Mouse (Mus musculus) neural tube, embryonic 14.5 days (tissue): ENCODE results near the gene Tas2r117. TPM values are rescaled to one million over a fixed set of nuclear protein-coding genes. Genes with fewer than 3 reads are reported as not detected.

ENCODE experiments used
- ATAC-seq: fragments of 200-750 bp; cut with Nextera tagmentation; 2 replicates; pipeline ENCODE4 v1.8.0; 2017; ENCODE audit warnings: low read depth, mild to moderate bottlenecking, moderate TSS enrichment, moderate library complexity
- H3K27ac ChIP-seq: fragments of 300-500 bp; sonication (generic); 2 replicates; pipeline ENCODE4 v1.5.1; 2014; ENCODE audit warnings: low read depth, mild to moderate bottlenecking, control low read depth, low read length, moderate library complexity, mixed read lengths
- H3K27me3 ChIP-seq: fragments of 300-500 bp; sonication (generic); 2 replicates; pipeline ENCODE4 v1.6.1; 2014; ENCODE audit warnings: low read length; ENCODE audit not compliant: control insufficient read depth, insufficient read depth
- H3K36me3 ChIP-seq: fragments of 300-500 bp; sonication (generic); 2 replicates; pipeline ENCODE4 v1.6.1; 2014; ENCODE audit warnings: low read length, mixed read lengths; ENCODE audit not compliant: control insufficient read depth, insufficient read depth
- H3K4me1 ChIP-seq: fragments of 300-500 bp; sonication (generic); 2 replicates; pipeline ENCODE4 v1.6.1; 2014; ENCODE audit warnings: low read length; ENCODE audit not compliant: control insufficient read depth, insufficient read depth
- H3K4me2 ChIP-seq: fragments of 300-500 bp; sonication (generic); 2 replicates; pipeline ENCODE4 v1.6.1; 2014; ENCODE audit warnings: mild to moderate bottlenecking, low read depth, low read length, control low read depth
- H3K4me3 ChIP-seq: fragments of 300-500 bp; sonication (generic); 2 replicates; pipeline ENCODE4 v1.5.1; 2014; ENCODE audit warnings: low read depth, low read length, control low read depth, mixed read lengths
- H3K9ac ChIP-seq: fragments of 300-500 bp; sonication (generic); replicated peaks from 2 replicates; pipeline ENCODE4 v1.6.1; 2014; ENCODE audit warnings: low read depth, mild to moderate bottlenecking, control low read depth, low read length, mixed read lengths
- H3K9me3 ChIP-seq: fragments of 300-500 bp; sonication (generic); 2 replicates; pipeline ENCODE4 v1.6.1; 2016; ENCODE audit warnings: low read length; ENCODE audit not compliant: control insufficient read depth
- WGBS: fragments of 180-500 bp; shearing (Covaris S2); extraction: QIAGEN DNeasy Blood & Tissue Kit; methylation state at CpG from one replicate; pipeline ENCODE4 v1.1.7; 2014; 5-methylcytosine and 5-hydroxymethylcytosine counted together
- polyA plus RNA-seq: library from polyadenylated mRNA; unstranded; fragments of >200 nt; fragmentation: Nextera tagmentation; extraction: Ambion mirVana; gene quantifications from 2 replicates; pipeline ENCODE4 v1.2.1, GENCODE M21; 2014

Tas2r117 gene
- not detected in 2 replicates for polyA plus RNA-seq

DNA sequence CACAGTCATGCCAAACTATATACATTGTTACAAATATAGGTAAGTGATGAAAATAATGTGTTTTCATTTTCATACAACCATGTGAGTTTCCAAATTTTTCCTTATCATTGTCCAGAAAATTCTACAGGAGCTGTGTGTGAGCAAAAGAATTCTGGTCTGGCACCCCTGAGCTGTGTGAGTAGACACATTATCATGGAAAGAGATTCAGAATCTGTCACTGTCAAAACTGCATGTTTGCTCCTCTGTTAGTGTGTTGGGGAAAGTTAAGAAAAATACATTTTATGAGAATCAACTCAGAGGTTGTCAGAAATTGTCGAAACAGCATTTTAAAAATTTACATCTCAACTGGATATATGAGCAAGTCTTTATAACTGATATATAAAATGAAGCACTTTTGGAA is at the start of gene Tas2r117:
TSS of gene Tas2r117 (plus strand) at position 301 of the 400 bp plus-strand sequence.
- no peak for ATAC-seq
- H3K9ac ChIP-seq, result no peak within 1 kb of the TSS
- H3K4me3 ChIP-seq, result no peak within 1 kb of the TSS
- H3K4me2 ChIP-seq, result no peak within 1 kb of the TSS
- H3K36me3 ChIP-seq, result no peaks in the 10 kb centered on the region
- H3K4me1 ChIP-seq, result no peaks in the 10 kb centered on the region
- WGBS, result 83% methylated on average over 1 of the region's 1 CpGs
- no peaks in the 10 kb centered on the region for H3K9me3 ChIP-seq
- H3K27ac ChIP-seq, result no peak within 1 kb of the TSS
- H3K27me3 ChIP-seq, result no peaks in the 10 kb centered on the region

DNA sequence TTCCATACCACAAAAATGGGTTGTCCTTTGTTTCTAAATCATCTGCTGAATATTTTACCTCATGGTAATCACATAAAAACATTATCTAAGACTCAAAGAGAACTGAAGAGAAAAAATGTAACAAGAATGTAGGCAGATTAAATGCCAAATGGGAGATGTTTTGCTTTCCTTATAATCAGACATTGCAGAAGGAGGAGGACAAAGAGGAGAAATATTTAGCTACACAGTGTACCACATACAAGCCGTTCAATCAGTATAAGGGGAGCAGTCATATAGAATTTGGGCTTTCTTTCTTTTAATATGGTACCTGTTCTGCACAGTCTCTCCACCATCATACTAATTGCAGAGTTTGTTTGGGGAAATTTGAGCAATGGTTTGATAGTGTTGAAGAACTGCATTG is 48.2 kb upstream of the Tas2r117 start, which contains the start of gene Tas2r124:
TSS of gene Tas2r124 (plus strand) at position 301 of the 400 bp plus-strand sequence.
- Histone ChIP-seq H3K4me2 (no peak within 1 kb of the TSS), H3K9ac (no peak within 1 kb of the TSS), H3K27me3 (no peaks in the 10 kb centered on the region), H3K9me3 (no peaks in the 10 kb centered on the region), H3K4me1 (no peaks in the 10 kb centered on the region), H3K27ac (no peak within 1 kb of the TSS), H3K4me3 (no peak within 1 kb of the TSS), H3K36me3 (no peaks in the 10 kb centered on the region)
- 85% methylated on average over 1 of the region's 1 CpGs for WGBS
- no peak for ATAC-seq

DNA sequence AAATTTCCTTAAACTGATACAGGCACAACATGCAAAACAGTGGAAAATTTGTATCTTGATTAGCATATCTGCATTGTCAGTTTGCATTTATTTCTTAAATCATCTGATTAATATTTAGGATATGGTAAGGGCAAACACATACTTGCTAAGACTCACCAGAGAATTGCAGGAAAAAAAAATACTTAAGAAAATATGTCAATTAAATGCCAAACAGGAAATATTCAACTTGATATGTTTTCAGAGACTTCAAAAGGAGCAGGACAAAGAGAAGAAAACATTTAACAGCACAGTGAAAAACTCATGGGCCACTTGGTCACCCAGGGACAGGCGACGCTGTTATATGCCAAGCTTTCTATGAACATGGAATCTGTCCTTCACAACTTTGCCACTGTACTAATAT is 40.8 kb upstream of the Tas2r117 start, which contains the start of gene Tas2r102:
TSS of gene Tas2r102 (plus strand) at position 301 of the 400 bp plus-strand sequence.
- 92% methylated on average over 2 of the region's 2 CpGs for WGBS
- Histone ChIP-seq H3K36me3 (no peaks in the 10 kb centered on the region), H3K27ac (no peak within 1 kb of the TSS), H3K27me3 (no peaks in the 10 kb centered on the region), H3K4me1 (no peaks in the 10 kb centered on the region), H3K9ac (no peak within 1 kb of the TSS), H3K4me3 (no peak within 1 kb of the TSS), H3K4me2 (no peak within 1 kb of the TSS), H3K9me3 (no peaks in the 10 kb centered on the region; the same call in 1 of the 2 replicates)
- no peak for ATAC-seq

DNA sequence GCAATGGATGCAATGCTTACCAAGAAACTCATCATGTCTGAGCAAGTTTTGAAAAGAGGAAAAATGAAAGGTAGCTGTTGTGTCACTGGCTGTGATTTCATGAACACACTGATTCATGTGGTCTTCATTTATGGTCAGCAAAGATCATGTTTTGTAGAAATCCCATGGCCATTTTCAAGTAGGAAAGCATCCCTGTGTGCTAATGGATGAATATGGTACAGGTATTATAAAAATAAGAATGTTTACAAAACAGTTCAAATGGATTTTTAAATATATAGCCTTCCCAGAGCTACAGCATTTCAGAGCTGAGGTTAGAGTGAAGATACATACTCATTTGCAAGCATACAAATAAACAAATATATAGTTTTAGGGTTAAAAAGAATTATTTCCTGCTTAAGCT is 24.6 kb upstream of the Tas2r117 start, which contains the start of gene Tas2r136:
TSS of gene Tas2r136 (minus strand) at position 101 of the 400 bp plus-strand sequence.
- Histone ChIP-seq H3K9ac (no peak within 1 kb of the TSS), H3K4me2 (no peak within 1 kb of the TSS), H3K4me1 (no peaks in the 10 kb centered on the region), H3K27me3 (no peaks in the 10 kb centered on the region), H3K4me3 (no peak within 1 kb of the TSS), H3K27ac (no peak within 1 kb of the TSS), H3K36me3 (no peaks in the 10 kb centered on the region), H3K9me3 (no peaks in the 10 kb centered on the region)
- ATAC-seq, result no peak

DNA sequence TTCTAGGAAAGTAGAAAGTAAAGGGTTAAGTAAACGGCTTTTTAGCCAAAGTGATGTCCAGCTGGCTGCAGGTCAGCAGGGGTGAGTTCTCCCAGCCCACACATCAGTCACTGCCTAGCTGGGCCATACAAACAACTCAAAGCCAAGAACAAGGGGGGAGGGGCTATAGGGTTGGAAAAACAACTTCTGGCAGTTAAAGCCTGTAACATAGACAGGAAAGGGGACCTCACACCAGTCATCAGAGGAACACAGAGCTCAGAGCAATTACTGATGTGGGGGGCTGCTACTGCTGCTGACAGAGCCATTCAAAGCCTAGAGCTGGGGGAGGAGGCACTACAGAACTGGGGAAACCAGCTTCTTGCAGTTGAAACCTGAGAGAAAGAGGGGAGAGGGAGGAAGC is 7.2 kb upstream of the Tas2r117 start:
- Histone ChIP-seq H3K9ac (no peak overlapping the region), H3K36me3 (no peaks in the 10 kb centered on the region), H3K4me2 (no peak overlapping the region), H3K4me3 (no peak overlapping the region), H3K9me3 (no peaks in the 10 kb centered on the region), H3K27ac (no peak overlapping the region), H3K27me3 (no peaks in the 10 kb centered on the region), H3K4me1 (no peaks in the 10 kb centered on the region)
- no peak for ATAC-seq
- 35% methylated on average over 1 of the region's 1 CpGs for WGBS

DNA sequence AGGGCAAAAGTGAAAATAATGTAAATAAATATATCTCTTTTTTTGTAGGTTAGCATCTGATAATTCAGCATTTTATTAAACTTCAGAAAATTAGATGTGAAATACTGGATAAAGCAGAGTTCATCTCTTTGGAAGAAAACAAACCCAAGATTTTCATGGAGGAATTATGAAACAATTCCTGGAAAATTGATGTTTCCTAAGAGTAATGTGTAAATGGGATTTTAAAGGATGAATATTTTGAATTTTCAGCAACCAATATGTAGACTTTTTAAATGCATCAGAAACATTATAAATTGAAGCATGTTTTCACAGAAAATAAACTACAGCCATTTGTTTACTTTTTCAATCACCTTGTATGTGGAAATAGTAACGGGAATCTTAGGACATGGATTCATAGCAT is 44.2 kb downstream of the Tas2r117 start, which contains the start of gene Tas2r123:
TSS of gene Tas2r123 (plus strand) at position 301 of the 400 bp plus-strand sequence.
- H3K9ac ChIP-seq, result no peak within 1 kb of the TSS
- ATAC-seq, result no peak
- no peaks in the 10 kb centered on the region for H3K4me1 ChIP-seq
- H3K27me3 ChIP-seq, result no peaks in the 10 kb centered on the region
- H3K9me3 ChIP-seq, result no peaks in the 10 kb centered on the region
- H3K27ac ChIP-seq, result no peak within 1 kb of the TSS
- no peak within 1 kb of the TSS for H3K4me2 ChIP-seq
- 83% methylated on average over 1 of the region's 1 CpGs for WGBS
- no peaks in the 10 kb centered on the region for H3K36me3 ChIP-seq
- H3K4me3 ChIP-seq, result no peak within 1 kb of the TSS

Other genes with a start within 250 kb of the Tas2r117 start
- gene Prh1, start 233.0 kb upstream of the Tas2r117 start, polyA plus RNA-seq, result not detected in 2 replicates
- gene Prp2, start 206.9 kb upstream of the Tas2r117 start, polyA plus RNA-seq, result not detected in 2 replicates
- not detected in 2 replicates for gene A630073D07Rik, start 151.3 kb upstream of the Tas2r117 start, polyA plus RNA-seq
- gene Tas2r120, start 145.9 kb upstream of the Tas2r117 start, polyA plus RNA-seq, result not detected in 2 replicates
- gene Tas2r121, start 101.8 kb upstream of the Tas2r117 start, polyA plus RNA-seq, result not detected in 2 replicates
- not detected in 2 replicates for gene Tas2r122, start 90.9 kb upstream of the Tas2r117 start, polyA plus RNA-seq
- not detected in 2 replicates for gene Tas2r115, start 64.8 kb upstream of the Tas2r117 start, polyA plus RNA-seq
- not detected in 2 replicates for gene Tas2r124, start 48.1 kb upstream of the Tas2r117 start, polyA plus RNA-seq
- not detected in 2 replicates for gene Tas2r102, start 40.7 kb upstream of the Tas2r117 start, polyA plus RNA-seq
- gene Tas2r136, start 24.7 kb upstream of the Tas2r117 start, polyA plus RNA-seq, result not detected in 2 replicates
- gene Tas2r123, start 44.3 kb downstream of the Tas2r117 start, polyA plus RNA-seq, result not detected in 2 replicates
- not detected in 2 replicates for gene Tas2r116, start 52.6 kb downstream of the Tas2r117 start, polyA plus RNA-seq
- gene Tas2r110, start 65.2 kb downstream of the Tas2r117 start, polyA plus RNA-seq, result not detected in 2 replicates
- not detected in 2 replicates for gene Tas2r113, start 90.2 kb downstream of the Tas2r117 start, polyA plus RNA-seq
- gene Tas2r125, start 106.8 kb downstream of the Tas2r117 start, polyA plus RNA-seq, result 0.29 and 0.30 TPM in 2 replicates
- not detected in 2 replicates for gene Tas2r129, start 148.3 kb downstream of the Tas2r117 start, polyA plus RNA-seq
- gene Tas2r131, start 155.1 kb downstream of the Tas2r117 start, polyA plus RNA-seq, result not detected in 2 replicates
- gene Tas2r109, start 178.1 kb downstream of the Tas2r117 start, polyA plus RNA-seq, result not detected in 2 replicates
- gene Tas2r103, start 234.3 kb downstream of the Tas2r117 start, polyA plus RNA-seq, result not detected in 2 replicates